Mouse (Mus musculus): ENCODE measurements at regions not wholly inside any gene's neighbourhood (a gene's known extent, or its start where the extent isn't known, plus 50 kb on each side); places are given as distances from the start of the nearest gene placed in this dataset.

GRCm38 (mm10) chr15:51071132-51071656 is 2813.5 kb upstream of the Gm7489 start:
- no peak for ATAC-seq (ENCODE audit: low FRiP score, low TSS enrichment)
- no peak overlapping the region for H3K4me2 ChIP-seq (replicated peaks; ENCODE audit: low read depth, low read length)
- no peaks in the 10 kb centered on the region for H3K36me3 ChIP-seq (ENCODE audit: control insufficient read depth, insufficient read depth, low read length)

GRCm38 (mm10) chr15:51073678-51074077 is 2811.0 kb upstream of the Gm7489 start:
- Histone ChIP-seq H3K9ac (ENCODE audit: low read depth, low read length) (no peak overlapping the region), H3K4me2 (replicated peaks; ENCODE audit: low read depth, low read length) (no peak overlapping the region), H3K9me3 (ENCODE audit: control insufficient read depth, low read length) (no peaks in the 10 kb centered on the region), H3K4me1 (ENCODE audit: control insufficient read depth, insufficient read depth, low read length) (no peaks in the 10 kb centered on the region), H3K4me3 (ENCODE audit: low read length) (no peak overlapping the region), H3K27me3 (ENCODE audit: control insufficient read depth, insufficient read depth, low read length) (no peaks in the 10 kb centered on the region), H3K27ac (ENCODE audit: low read depth, low read length) (no peak overlapping the region), H3K36me3 (ENCODE audit: control insufficient read depth, insufficient read depth, low read length) (no peaks in the 10 kb centered on the region)
- ATAC-seq (ENCODE audit: low FRiP score, low TSS enrichment): no peak
- WGBS: 91% methylated on average over 6 of the region's 6 CpGs

More at GRCm38 (mm10) chr15:51071132-51071656, 2813.5 kb upstream of the Gm7489 start:
- Histone ChIP-seq H3K4me1 (ENCODE audit: control insufficient read depth, insufficient read depth, low read length) (no peaks in the 10 kb centered on the region), H3K9ac (ENCODE audit: low read depth, low read length) (no peak overlapping the region), H3K9me3 (ENCODE audit: control insufficient read depth, low read length) (no peaks in the 10 kb centered on the region), H3K4me3 (ENCODE audit: low read length) (no peak overlapping the region), H3K27me3 (ENCODE audit: control insufficient read depth, insufficient read depth, low read length) (no peaks in the 10 kb centered on the region), H3K27ac (ENCODE audit: low read depth, low read length) (no peak overlapping the region)
- WGBS: 78% methylated on average over 10 of the region's 10 CpGs

DNA sequence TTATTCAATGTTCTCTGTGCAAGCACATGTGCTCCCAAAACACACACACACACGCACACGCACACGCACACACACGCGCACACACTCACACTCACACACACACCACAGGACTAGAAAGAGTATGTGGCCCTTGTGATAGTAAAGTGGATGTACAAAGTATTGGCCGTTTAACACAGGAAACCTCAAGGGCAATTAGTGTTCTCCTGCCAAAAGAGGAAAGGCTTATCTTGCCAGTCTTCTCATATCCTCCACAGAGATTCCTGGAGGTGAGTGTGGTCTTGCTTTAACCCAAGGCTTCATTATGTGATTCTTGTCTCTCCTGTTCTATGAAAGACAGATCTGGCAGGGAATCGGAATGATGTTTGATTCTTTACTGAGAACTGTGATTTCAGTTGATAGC is 2810.5 kb upstream of the Gm7489 start:
- Histone ChIP-seq H3K36me3 (ENCODE audit: control insufficient read depth, insufficient read depth, low read length) (no peaks in the 10 kb centered on the region), H3K9me3 (ENCODE audit: control insufficient read depth, low read length) (no peaks in the 10 kb centered on the region), H3K27me3 (ENCODE audit: control insufficient read depth, insufficient read depth, low read length) (no peaks in the 10 kb centered on the region), H3K9ac (ENCODE audit: low read depth, low read length) (no peak overlapping the region), H3K27ac (ENCODE audit: low read depth, low read length) (no peak overlapping the region), H3K4me2 (replicated peaks; ENCODE audit: low read depth, low read length) (no peak overlapping the region), H3K4me3 (ENCODE audit: low read length) (no peak overlapping the region), H3K4me1 (ENCODE audit: control insufficient read depth, insufficient read depth, low read length) (no peaks in the 10 kb centered on the region)
- 86% methylated on average over 7 of the region's 7 CpGs for whole genome bisulfite sequencing
- no peak for ATAC-seq (ENCODE audit: low FRiP score, low TSS enrichment)

DNA sequence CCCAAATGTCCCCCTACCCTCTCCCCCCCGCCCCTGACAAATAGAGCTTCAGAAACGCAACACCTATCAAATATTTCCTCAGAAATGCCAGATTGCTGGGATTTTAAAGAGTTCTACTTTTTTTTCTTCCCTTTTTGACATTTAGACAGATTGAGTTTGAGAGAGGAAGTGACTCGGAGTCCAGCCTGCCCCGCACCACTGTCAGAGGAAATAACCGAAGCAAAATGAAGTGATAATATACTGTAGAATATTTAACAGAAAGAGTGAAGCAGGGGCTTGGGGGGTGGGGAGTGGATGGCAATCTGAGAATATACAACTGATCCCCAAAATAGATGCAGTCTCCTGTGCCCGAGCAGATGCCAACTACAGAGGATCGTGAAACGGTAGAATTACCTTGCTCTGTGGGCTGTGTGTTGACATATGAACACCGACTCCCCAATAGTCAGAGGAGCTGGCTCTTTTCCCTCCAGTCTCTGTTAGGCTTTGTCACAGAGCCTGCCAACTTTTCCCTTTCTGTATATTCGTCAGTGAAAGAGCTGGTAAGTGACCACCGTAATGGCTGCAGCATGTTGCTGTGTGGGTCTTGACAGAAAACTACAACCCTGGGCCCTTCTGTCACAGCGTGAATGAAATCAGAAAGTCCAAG is 2800.9 kb upstream of the Gm7489 start:
- no peaks in the 10 kb centered on the region for H3K9me3 ChIP-seq (ENCODE audit: control insufficient read depth, low read length)
- H3K4me2 ChIP-seq (replicated peaks; ENCODE audit: low read depth, low read length): no peak overlapping the region
- H3K27ac ChIP-seq (ENCODE audit: low read depth, low read length): no peak overlapping the region
- ATAC-seq (ENCODE audit: low FRiP score, low TSS enrichment): no peak
- H3K36me3 ChIP-seq (ENCODE audit: control insufficient read depth, insufficient read depth, low read length): no peaks in the 10 kb centered on the region
- H3K4me1 ChIP-seq (ENCODE audit: control insufficient read depth, insufficient read depth, low read length): no peaks in the 10 kb centered on the region
- WGBS: 71% methylated on average over 12 of the region's 12 CpGs
- H3K4me3 ChIP-seq (ENCODE audit: low read length): no peak overlapping the region
- no peak overlapping the region for H3K9ac ChIP-seq (ENCODE audit: low read depth, low read length)
- no peaks in the 10 kb centered on the region for H3K27me3 ChIP-seq (ENCODE audit: control insufficient read depth, insufficient read depth, low read length)

DNA sequence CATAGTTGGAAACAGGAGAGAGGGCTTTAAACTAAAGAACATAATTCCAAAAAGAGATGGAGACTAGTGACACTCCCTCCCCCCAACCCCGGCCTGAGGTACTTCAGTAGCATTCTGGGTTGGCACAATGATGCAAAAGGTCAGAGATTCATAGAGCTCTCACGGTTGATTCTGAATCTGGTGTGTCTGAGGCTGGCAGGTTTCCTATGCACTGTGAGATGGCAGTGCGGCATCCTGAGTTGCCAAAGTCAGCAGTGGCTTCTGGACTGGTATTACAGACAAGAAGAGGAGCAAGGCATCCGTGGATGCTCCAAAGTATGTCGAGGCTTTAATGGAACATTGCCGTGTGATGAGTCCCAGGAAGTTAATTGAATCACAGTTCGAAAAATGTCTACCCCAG is 2791.8 kb upstream of the Gm7489 start:
- Histone ChIP-seq H3K36me3 (ENCODE audit: control insufficient read depth, insufficient read depth, low read length) (no peaks in the 10 kb centered on the region), H3K4me1 (ENCODE audit: control insufficient read depth, insufficient read depth, low read length) (no peaks in the 10 kb centered on the region), H3K4me3 (ENCODE audit: low read length) (no peak overlapping the region), H3K9me3 (ENCODE audit: control insufficient read depth, low read length) (no peaks in the 10 kb centered on the region), H3K27me3 (ENCODE audit: control insufficient read depth, insufficient read depth, low read length) (no peaks in the 10 kb centered on the region), H3K27ac (ENCODE audit: low read depth, low read length) (no peak overlapping the region), H3K4me2 (replicated peaks; ENCODE audit: low read depth, low read length) (no peak overlapping the region), H3K9ac (ENCODE audit: low read depth, low read length) (no peak overlapping the region)
- 83% methylated on average over 7 of the region's 7 CpGs for WGBS
- no peak for ATAC-seq (ENCODE audit: low FRiP score, low TSS enrichment)

- Histone ChIP-seq H3K27me3 (ENCODE audit: control insufficient read depth, insufficient read depth, low read length) (no peaks in the 10 kb centered on the region), H3K36me3 (ENCODE audit: control insufficient read depth, insufficient read depth, low read length) (no peaks in the 10 kb centered on the region), H3K9me3 (ENCODE audit: control insufficient read depth, low read length) (no peaks in the 10 kb centered on the region), H3K4me3 (ENCODE audit: low read length) (peak overlapping the region; percentile 9; the same call in 1 of the 2 replicates), H3K4me1 (ENCODE audit: control insufficient read depth, insufficient read depth, low read length) (no peaks in the 10 kb centered on the region), H3K4me2 (replicated peaks; ENCODE audit: low read depth, low read length) (peak overlapping the region; percentile 33), H3K27ac (ENCODE audit: low read depth, low read length) (no peak overlapping the region), H3K9ac (ENCODE audit: low read depth, low read length) (no peak overlapping the region)
- ATAC-seq (ENCODE audit: low FRiP score, low TSS enrichment): no peak
- WGBS: 67% methylated on average over 7 of the region's 7 CpGs
These were observed 2780.8 kb upstream of the Gm7489 start for GRCm38 (mm10) chr15:51103948-51104347.

DNA sequence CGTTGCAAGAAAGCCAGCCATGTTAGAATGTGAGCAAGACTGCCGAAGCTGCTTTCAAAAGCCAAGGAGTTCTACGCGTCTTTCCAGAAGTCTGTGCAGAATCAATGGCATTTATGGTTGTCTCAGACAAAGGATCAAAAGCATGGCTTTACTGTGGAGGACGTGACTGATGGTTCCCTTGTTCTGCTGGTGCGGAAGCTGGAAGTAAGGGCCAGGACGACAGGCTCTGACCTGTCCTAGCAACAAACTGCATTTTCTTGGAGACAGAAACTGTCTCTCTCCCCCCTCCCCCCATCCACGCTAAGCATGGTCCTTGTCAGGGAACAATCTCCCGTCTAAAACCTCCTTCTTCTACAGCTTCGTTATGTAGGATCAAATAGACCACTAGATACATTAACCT is 2780.3 kb upstream of the Gm7489 start:
- Histone ChIP-seq H3K27me3 (ENCODE audit: control insufficient read depth, insufficient read depth, low read length) (no peaks in the 10 kb centered on the region), H3K4me3 (ENCODE audit: low read length) (peak overlapping the region; percentile 9; the same call in 1 of the 2 replicates), H3K4me1 (ENCODE audit: control insufficient read depth, insufficient read depth, low read length) (no peaks in the 10 kb centered on the region), H3K4me2 (replicated peaks; ENCODE audit: low read depth, low read length) (peak overlapping the region; percentile 33), H3K36me3 (ENCODE audit: control insufficient read depth, insufficient read depth, low read length) (no peaks in the 10 kb centered on the region), H3K27ac (ENCODE audit: low read depth, low read length) (no peak overlapping the region), H3K9ac (ENCODE audit: low read depth, low read length) (no peak overlapping the region), H3K9me3 (ENCODE audit: control insufficient read depth, low read length) (no peaks in the 10 kb centered on the region)
- peak; percentile 55; the same call in 1 of the 2 replicates for ATAC-seq (ENCODE audit: low FRiP score, low TSS enrichment)
- WGBS: 7% methylated on average over 10 of the region's 10 CpGs

DNA sequence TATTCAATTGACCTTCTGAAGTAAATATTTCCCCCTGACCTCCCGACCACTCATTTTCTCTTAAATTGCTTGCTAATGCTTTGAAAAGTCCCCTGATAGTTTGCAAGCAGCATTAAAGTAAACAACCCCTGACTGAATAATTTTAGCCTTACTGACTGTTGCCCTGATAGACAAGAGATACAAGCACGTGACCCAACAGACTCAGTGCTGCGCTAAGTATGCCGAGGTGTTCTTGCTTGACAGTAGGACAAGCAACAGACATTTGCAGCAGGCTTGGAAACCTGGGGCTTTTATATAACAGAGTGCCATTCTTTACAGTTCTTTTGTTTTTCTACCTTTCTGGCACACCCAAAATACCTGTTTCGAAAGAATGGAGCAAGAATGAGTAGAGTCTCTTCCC is 2779.9 kb upstream of the Gm7489 start:
- Histone ChIP-seq H3K4me3 (ENCODE audit: low read length) (no peak overlapping the region), H3K4me2 (replicated peaks; ENCODE audit: low read depth, low read length) (peak overlapping the region; percentile 33), H3K9ac (ENCODE audit: low read depth, low read length) (no peak overlapping the region), H3K27me3 (ENCODE audit: control insufficient read depth, insufficient read depth, low read length) (no peaks in the 10 kb centered on the region), H3K36me3 (ENCODE audit: control insufficient read depth, insufficient read depth, low read length) (no peaks in the 10 kb centered on the region), H3K9me3 (ENCODE audit: control insufficient read depth, low read length) (no peaks in the 10 kb centered on the region), H3K4me1 (ENCODE audit: control insufficient read depth, insufficient read depth, low read length) (no peaks in the 10 kb centered on the region), H3K27ac (ENCODE audit: low read depth, low read length) (no peak overlapping the region)
- ATAC-seq (ENCODE audit: low FRiP score, low TSS enrichment): no peak
- WGBS: 57% methylated on average over 5 of the region's 5 CpGs

DNA sequence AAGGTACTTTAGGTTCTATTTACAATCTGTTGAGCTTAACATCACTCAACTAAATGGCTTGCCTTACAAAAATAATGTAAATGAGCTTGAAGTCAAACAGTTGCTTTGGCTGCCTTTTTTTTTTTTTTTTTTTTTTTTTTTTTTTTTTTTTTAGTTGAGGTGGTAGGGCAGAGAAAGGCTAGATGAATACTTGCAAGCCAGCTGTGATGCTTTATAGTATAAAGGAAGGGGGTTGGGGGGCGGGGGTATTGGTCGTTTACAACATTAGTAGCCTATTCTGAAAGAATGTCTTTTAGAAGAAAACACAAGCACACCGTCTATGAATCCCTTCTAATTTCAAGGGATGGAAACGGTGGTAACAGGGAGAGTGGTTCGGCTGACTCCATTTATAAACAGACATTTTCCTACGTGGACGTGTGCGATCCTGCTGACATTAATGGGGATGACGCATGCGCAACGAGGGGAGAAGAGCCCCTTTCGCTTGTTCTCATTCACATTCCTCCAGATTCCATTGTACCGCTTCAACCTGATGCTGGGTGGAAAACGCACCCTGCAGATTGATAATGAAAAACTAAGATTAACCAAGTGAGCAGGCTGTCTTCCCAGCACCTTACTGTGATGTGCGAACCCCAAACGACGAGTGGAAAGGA is 2779.2 kb upstream of the Gm7489 start:
- Histone ChIP-seq H3K9me3 (ENCODE audit: control insufficient read depth, low read length) (no peaks in the 10 kb centered on the region), H3K36me3 (ENCODE audit: control insufficient read depth, insufficient read depth, low read length) (no peaks in the 10 kb centered on the region), H3K4me3 (ENCODE audit: low read length) (no peak overlapping the region), H3K27ac (ENCODE audit: low read depth, low read length) (no peak overlapping the region), H3K4me1 (ENCODE audit: control insufficient read depth, insufficient read depth, low read length) (no peaks in the 10 kb centered on the region), H3K9ac (ENCODE audit: low read depth, low read length) (no peak overlapping the region), H3K27me3 (ENCODE audit: control insufficient read depth, insufficient read depth, low read length) (no peaks in the 10 kb centered on the region), H3K4me2 (replicated peaks; ENCODE audit: low read depth, low read length) (no peak overlapping the region)
- ATAC-seq (ENCODE audit: low FRiP score, low TSS enrichment): no peak
- 56% methylated on average over 17 of the region's 17 CpGs for WGBS

Measured in kidney, embryonic 14.5 days (tissue).